Comparison of ENCODE assay signal across 7 mouse cellular contexts in genomic region chr2:90580236-90581005, GRCm38 (mm10). TPM values are rescaled to one million over a fixed set of nuclear protein-coding genes. Genes with fewer than 3 reads are reported as not detected.
DNase-seq lines count a peak whose midpoint lies in the region; ATAC-seq lines count a peak whose summit lies in the region.

Ptprj (minus strand) TSS chr2:90580647.

- H3K4me3 ChIP-seq in intestine, embryonic 16.5 days (ENCODE audit: low read length): peak within 1 kb of the TSS; percentile 90
- peak within 1 kb of the TSS; percentile 85 for H3K4me3 ChIP-seq in limb, embryonic 10.5 days
- peak within 1 kb of the TSS; percentile 88 for H3K4me3 ChIP-seq in midbrain, embryonic 10.5 days

- H3K9ac ChIP-seq in intestine, embryonic 16.5 days (ENCODE audit: low read depth, low read length): peak within 1 kb of the TSS; percentile 92

- ATAC-seq in granulocyte monocyte progenitor cell, adult 5-6 weeks (replicated peaks; ENCODE audit: poor library complexity, severe bottlenecking): peak; percentile 18
- peak; percentile 87 for ATAC-seq in intestine, embryonic 16.5 days

- peaks cover 23% of the 10 kb centered on the region for H3K4me1 ChIP-seq in intestine, embryonic 16.5 days (ENCODE audit: control insufficient read depth, insufficient read depth, low read length)
- H3K4me1 ChIP-seq in limb, embryonic 10.5 days: peaks cover 26% of the 10 kb centered on the region
- H3K4me1 ChIP-seq in midbrain, embryonic 10.5 days: peaks cover 31% of the 10 kb centered on the region

- peak; percentile 84 for DNase-seq in adrenal gland, postnatal 14 days
- peak; percentile 81 for DNase-seq in embryo, embryonic 9.5 days (ENCODE audit: extremely low spot score)
- DNase-seq in limb, embryonic 10.5 days (ENCODE audit: low spot score): peak; percentile 80
- DNase-seq in midbrain, embryonic 10.5 days (ENCODE audit: low spot score): peak; percentile 80
- peak; percentile 65 for DNase-seq in right cerebral cortex, postnatal 4 days

- no peaks in the 10 kb centered on the region for H3K27me3 ChIP-seq in intestine, embryonic 16.5 days (replicated peaks; ENCODE audit: control insufficient read depth, insufficient read depth, low read length)
- peaks cover 33% of the 10 kb centered on the region for H3K27me3 ChIP-seq in limb, embryonic 10.5 days (ENCODE audit: low read depth, poor library complexity, severe bottlenecking)
- peaks cover 15% of the 10 kb centered on the region for H3K27me3 ChIP-seq in midbrain, embryonic 10.5 days (ENCODE audit: low read depth, poor library complexity, severe bottlenecking)

- peak within 1 kb of the TSS; percentile 88 for H3K27ac ChIP-seq in intestine, embryonic 16.5 days (ENCODE audit: low read length)
- peak within 1 kb of the TSS; percentile 92 for H3K27ac ChIP-seq in limb, embryonic 10.5 days
- peak within 1 kb of the TSS; percentile 93 for H3K27ac ChIP-seq in midbrain, embryonic 10.5 days (replicated peaks)

- WGBS in intestine, embryonic 16.5 days: under 1% methylated on average over 88 of the region's 100 CpGs
- under 1% methylated on average over 91 of the region's 100 CpGs for WGBS in limb, embryonic 10.5 days
- under 1% methylated on average over 95 of the region's 100 CpGs for WGBS in midbrain, embryonic 10.5 days

- H3K36me3 ChIP-seq in intestine, embryonic 16.5 days (ENCODE audit: control insufficient read depth, insufficient read depth, low read length): no peaks in the 10 kb centered on the region
- no peaks in the 10 kb centered on the region for H3K36me3 ChIP-seq in limb, embryonic 10.5 days
- H3K36me3 ChIP-seq in midbrain, embryonic 10.5 days: no peaks in the 10 kb centered on the region

- H3K9me3 ChIP-seq in intestine, embryonic 16.5 days (ENCODE audit: control insufficient read depth, low read length): no peaks in the 10 kb centered on the region
- no peaks in the 10 kb centered on the region for H3K9me3 ChIP-seq in limb, embryonic 10.5 days (replicated peaks)
- no peaks in the 10 kb centered on the region for H3K9me3 ChIP-seq in midbrain, embryonic 10.5 days (replicated peaks)

- peak within 1 kb of the TSS; percentile 95 for H3K4me2 ChIP-seq in intestine, embryonic 16.5 days (ENCODE audit: low read depth, low read length)

RNA-seq across cellular contexts. Expression of gene Ptprj, which starts in this region (rescaled TPM):
- total RNA-seq in adrenal gland, postnatal 14 days (2021): 23.7 and 23.9 TPM in 2 replicates
- 14.5 and 15.0 TPM in 2 replicates for total RNA-seq in granulocyte monocyte progenitor cell, adult 5-6 weeks (2014; fragmentation: Nextera tagmentation)
- 13.3 and 15.9 TPM in 2 replicates for total RNA-seq in granulocyte monocyte progenitor cell, adult 5-6 weeks (2017)
- 3.5 TPM in 2 replicates for polyA plus RNA-seq in intestine, embryonic 16.5 days (2015; fragmentation: Nextera tagmentation; extraction: Ambion mirVana)
- polyA plus RNA-seq in limb, embryonic 10.5 days (2016; fragmentation: Nextera tagmentation; extraction: Ambion mirVana): 1.0 and 1.3 TPM in 2 replicates
- polyA plus RNA-seq in midbrain, embryonic 10.5 days (2016; fragmentation: Nextera tagmentation; extraction: Ambion mirVana): 2.1 and 2.2 TPM in 2 replicates

Comparison
In these comparisons a context has a peak if more than half of its experiments do, and no peak if none do; other contexts are left out.
1. Peak in every context shown above with its lines: DNase-seq, ATAC-seq, H3K4me3 ChIP-seq and H3K27ac ChIP-seq.